Mouse (Mus musculus) stomach, postnatal 0 days (tissue): ENCODE measurements around the gene Pan2. TPM values are rescaled to one million over a fixed set of nuclear protein-coding genes. Genes with fewer than 3 reads are reported as not detected.
"Not testable (repeated sequence)": the region's sequence is repeated elsewhere in the genome, so short reads cannot be mapped to it uniquely, and the experiment has no call there.

ENCODE experiments used
- ATAC-seq: fragments of 200-750 bp; cut with Nextera tagmentation; 2 replicates; pipeline ENCODE4 v1.8.0; 2017; ENCODE audit not compliant: low FRiP score, low TSS enrichment
- DNase-seq: peaks from one replicate; pipeline ENCODE4 v3.0.0-alpha.2; 2016; ENCODE audit warnings: low spot score
- H3K27ac ChIP-seq: fragments of 300-500 bp; sonication (generic); replicated peaks from 2 replicates; pipeline ENCODE4 v1.5.1; 2014; ENCODE audit warnings: mild to moderate bottlenecking, control low read depth
- H3K27me3 ChIP-seq: fragments of 300-500 bp; sonication (generic); 2 replicates; pipeline ENCODE4 v1.6.1; 2014; ENCODE audit warnings: low read length; ENCODE audit not compliant: control insufficient read depth, insufficient read depth
- H3K36me3 ChIP-seq: fragments of 300-500 bp; sonication (generic); 2 replicates; pipeline ENCODE4 v1.6.1; 2014; ENCODE audit warnings: low read length, mixed read lengths; ENCODE audit not compliant: control insufficient read depth, insufficient read depth
- H3K4me1 ChIP-seq: fragments of 300-500 bp; sonication (generic); replicated peaks from 2 replicates; pipeline ENCODE4 v1.6.1; 2014; ENCODE audit warnings: antibody characterized with exemption; ENCODE audit not compliant: control insufficient read depth, insufficient read depth
- H3K4me2 ChIP-seq: fragments of 300-500 bp; sonication (generic); replicated peaks from 2 replicates; pipeline ENCODE4 v1.6.1; 2014; ENCODE audit warnings: low read depth, mild to moderate bottlenecking, control low read depth, moderate library complexity
- H3K4me3 ChIP-seq: fragments of 300-500 bp; sonication (generic); 2 replicates; pipeline ENCODE4 v1.5.1; 2014; ENCODE audit warnings: low read depth, low read length, control low read depth
- H3K9ac ChIP-seq: fragments of 300-500 bp; sonication (generic); 2 replicates; pipeline ENCODE4 v1.6.1; 2014; ENCODE audit warnings: mild to moderate bottlenecking, low read length, control low read depth, mixed read lengths
- H3K9me3 ChIP-seq: fragments of 300-500 bp; sonication (generic); 2 replicates; pipeline ENCODE4 v1.6.1; 2016; ENCODE audit warnings: low read length; ENCODE audit not compliant: control insufficient read depth
- CTCF ChIP-seq: IDR thresholded peaks from 2 replicates; pipeline ENCODE4 v1.5.1; 2016; ENCODE audit warnings: antibody characterized with exemption, low read depth, mild to moderate bottlenecking, moderate library complexity
- EP300 ChIP-seq: optimal IDR thresholded peaks from 2 replicates; pipeline ENCODE3; 2016; ENCODE audit warnings: antibody characterized with exemption
- WGBS: fragments of 180-500 bp; shearing (Covaris S2); extraction: QIAGEN DNeasy Blood & Tissue Kit; methylation state at CpG from one replicate; pipeline ENCODE4 v1.1.7; 2014; 5-methylcytosine and 5-hydroxymethylcytosine counted together
- polyA plus RNA-seq: library from polyadenylated mRNA; unstranded; fragments of >200 nt; fragmentation: Nextera tagmentation; extraction: Ambion mirVana; gene quantifications from 2 replicates; pipeline ENCODE4 v1.2.1, GENCODE M21; 2015

Gene Pan2
- 12.6 and 14.1 TPM in 2 replicates for polyA plus RNA-seq

DNA sequence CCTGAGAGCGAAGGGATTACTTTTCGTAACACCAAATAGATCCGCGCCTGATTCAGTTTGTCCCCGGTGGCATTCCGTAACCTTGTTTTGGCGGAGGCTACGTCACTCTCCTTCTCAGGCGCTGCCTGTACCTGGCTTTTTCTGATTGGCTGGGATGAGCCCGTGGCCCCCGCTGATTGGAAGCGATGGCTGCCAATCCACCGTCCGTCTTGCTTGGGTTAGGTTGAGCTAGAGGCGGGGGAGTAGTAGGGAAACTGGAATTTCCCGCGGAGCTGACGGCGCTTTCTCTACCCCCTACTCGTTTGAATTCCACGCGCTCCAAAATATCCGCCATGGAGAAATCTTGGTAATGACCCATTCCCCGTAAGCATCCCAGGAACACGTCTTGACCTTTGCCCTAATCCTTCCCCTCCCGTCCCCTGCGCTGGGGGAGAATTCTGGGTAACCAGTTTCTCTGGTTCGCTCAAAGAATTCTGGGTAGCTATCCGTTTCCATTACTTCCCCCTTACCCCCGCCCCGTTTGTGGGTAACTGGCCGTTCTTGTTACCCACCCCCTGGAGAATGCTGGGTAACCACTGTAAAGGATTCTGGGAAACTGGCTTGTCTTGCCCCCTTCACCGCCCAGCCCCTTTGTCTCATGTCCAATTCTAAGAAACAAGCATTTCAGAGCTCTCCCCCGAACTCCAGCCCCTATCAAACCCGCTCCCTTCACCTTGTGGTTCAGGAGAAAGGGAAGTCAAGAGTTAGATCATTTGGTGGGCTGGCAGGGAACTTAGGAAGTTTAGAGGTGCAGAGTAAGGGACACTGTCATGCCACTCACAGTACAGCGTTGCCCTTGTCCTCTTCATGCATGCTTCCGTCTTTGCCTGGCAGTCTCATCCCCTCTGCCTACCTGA, at the start of gene Pan2:
Gene Pan2, plus strand, starts transcription at position 210 of the 896 bp plus-strand sequence.
- peak within 1 kb of the TSS; percentile 84 for H3K9ac ChIP-seq
- H3K4me2 ChIP-seq = peak within 1 kb of the TSS; percentile 76
- no peaks in the 10 kb centered on the region for H3K9me3 ChIP-seq
- DNase-seq (peak; percentile 99), ATAC-seq (peak; percentile 99)
- WGBS = under 1% methylated on average over 37 of the region's 37 CpGs
- peaks cover 7% of the 10 kb centered on the region; the same call in 1 of the 2 replicates for H3K4me1 ChIP-seq
- TF ChIP-seq CTCF (no peak), EP300 (peak; percentile 97)
- peak within 1 kb of the TSS; percentile 97 for H3K27ac ChIP-seq
- no peaks in the 10 kb centered on the region for H3K27me3 ChIP-seq
- H3K4me3 ChIP-seq = peak within 1 kb of the TSS; percentile 57
- H3K36me3 ChIP-seq = peaks cover 4% of the 10 kb centered on the region; the same call in 1 of the 2 replicates

DNA sequence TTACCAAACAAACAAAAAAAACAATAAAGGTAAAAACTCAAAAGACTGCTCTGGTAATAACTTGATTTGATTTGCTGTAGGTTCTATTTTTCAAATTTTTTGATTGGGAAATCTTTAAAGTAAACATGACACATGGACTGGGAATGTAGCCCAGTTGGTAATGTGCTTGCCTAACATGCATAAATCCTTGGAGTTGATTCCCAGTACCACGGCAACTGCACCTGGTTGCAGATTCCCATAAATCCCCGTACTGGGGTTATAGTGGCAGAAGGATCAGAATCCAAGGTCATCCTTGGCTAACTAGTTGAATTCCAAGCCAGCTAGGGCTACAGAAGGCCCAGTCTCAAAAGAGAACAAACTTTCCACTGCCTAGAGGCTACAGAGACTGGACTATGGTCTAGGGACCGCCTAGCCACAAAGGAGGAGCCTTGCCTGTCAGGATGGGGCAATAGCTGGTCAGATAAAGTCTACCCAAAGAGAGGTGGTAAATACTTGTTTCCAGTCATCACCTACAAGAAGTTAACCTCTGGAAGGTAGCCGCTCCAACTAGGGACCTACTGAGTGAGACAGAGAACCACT, 49.4 kb upstream of the Pan2 start, which contains the start of gene Apon:
Gene Apon, plus strand, starts transcription at position 420 of the 579 bp plus-strand sequence.
- no peak for ATAC-seq
- no peak within 1 kb of the TSS for H3K4me2 ChIP-seq
- DNase-seq = no peak
- WGBS = 67% methylated on average over 4 of the region's 4 CpGs
- no peak for TF ChIP-seq EP300
- no peak for TF ChIP-seq CTCF
- H3K4me3 ChIP-seq = no peak within 1 kb of the TSS
- H3K9me3 ChIP-seq = no peaks in the 10 kb centered on the region
- no peak within 1 kb of the TSS for H3K9ac ChIP-seq
- H3K4me1 ChIP-seq = no peaks in the 10 kb centered on the region
- peaks cover 19% of the 10 kb centered on the region for H3K36me3 ChIP-seq
- H3K27me3 ChIP-seq = no peaks in the 10 kb centered on the region
- H3K27ac ChIP-seq = no peak within 1 kb of the TSS

DNA sequence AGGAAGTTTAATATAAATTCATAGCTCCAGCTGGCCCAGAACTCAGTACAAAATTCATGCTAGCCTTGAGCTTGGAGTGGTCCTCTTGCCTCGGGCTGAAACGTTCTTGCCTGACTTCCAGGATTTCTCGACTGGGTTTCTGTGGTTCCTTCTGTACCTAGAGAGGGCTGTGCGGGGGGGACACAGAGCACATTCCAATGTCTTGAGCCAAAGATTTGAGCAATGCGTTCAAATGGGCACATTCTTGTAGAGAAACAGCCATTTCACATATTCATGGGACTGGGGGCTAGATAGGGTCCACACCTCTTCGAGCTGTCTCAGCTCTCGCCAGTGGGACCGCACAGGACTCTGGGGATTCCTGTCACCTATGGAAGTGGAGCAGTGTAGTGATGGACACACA, 47.2 kb upstream of the Pan2 start:
- Histone ChIP-seq H3K9ac (no peak overlapping the region), H3K9me3 (no peaks in the 10 kb centered on the region), H3K27me3 (no peaks in the 10 kb centered on the region), H3K36me3 (peaks cover 6% of the 10 kb centered on the region), H3K4me3 (no peak overlapping the region), H3K4me2 (no peak overlapping the region), H3K4me1 (no peaks in the 10 kb centered on the region), H3K27ac (no peak overlapping the region)
- ATAC-seq (no peak), DNase-seq (no peak)
- TF ChIP-seq CTCF = no peak
- TF ChIP-seq EP300 = no peak
- 85% methylated on average over 8 of the region's 8 CpGs for WGBS

DNA sequence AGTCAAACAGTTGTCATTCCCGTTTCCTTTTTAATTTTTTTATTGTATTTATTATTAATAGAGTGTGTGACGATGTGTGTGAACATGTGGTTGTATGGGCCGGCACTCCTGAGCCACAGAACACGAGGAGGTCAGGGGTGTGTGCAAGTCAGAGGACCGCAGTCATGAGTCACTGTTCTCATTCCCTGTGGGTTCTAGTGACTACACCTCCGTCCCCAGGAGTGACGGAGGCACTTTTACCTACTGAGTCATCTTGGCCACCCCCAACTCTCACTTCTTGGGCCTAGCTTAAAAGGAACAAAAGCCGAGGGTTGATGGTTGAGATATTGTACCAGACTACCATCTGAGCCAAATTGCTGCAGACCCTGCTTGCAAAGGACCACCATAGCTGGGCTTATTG, 46.8 kb upstream of the Pan2 start:
- H3K9me3 ChIP-seq = no peaks in the 10 kb centered on the region
- no peak overlapping the region for H3K9ac ChIP-seq
- no peak overlapping the region for H3K27ac ChIP-seq
- no peak overlapping the region for H3K4me2 ChIP-seq
- peaks cover 6% of the 10 kb centered on the region for H3K36me3 ChIP-seq
- ATAC-seq = peak; percentile 88
- DNase-seq = no peak
- no peak overlapping the region for H3K4me3 ChIP-seq
- no peaks in the 10 kb centered on the region for H3K27me3 ChIP-seq
- WGBS = 69% methylated on average over 8 of the region's 8 CpGs
- H3K4me1 ChIP-seq = no peaks in the 10 kb centered on the region
- TF ChIP-seq EP300 (no peak), CTCF (no peak)

DNA sequence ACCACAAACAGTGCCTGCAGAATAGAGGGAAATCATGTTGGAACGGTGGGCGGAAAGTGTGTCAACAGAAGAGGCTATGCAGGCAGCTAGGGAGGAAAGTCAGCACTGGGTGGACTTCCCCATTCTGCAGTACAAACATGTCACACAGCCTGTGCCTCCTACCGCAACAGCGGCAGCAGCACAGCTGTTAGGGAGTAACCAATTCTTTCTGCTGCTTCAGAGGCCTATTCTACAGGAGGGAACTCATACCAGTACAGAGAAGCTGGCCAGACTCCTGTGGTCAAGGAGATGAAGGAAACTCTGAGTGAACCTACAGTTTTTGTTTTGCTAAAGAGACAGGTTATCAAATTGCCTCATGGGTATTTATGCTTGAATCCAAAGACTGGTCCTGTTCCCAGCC, 44.2 kb upstream of the Pan2 start:
- no peak overlapping the region for H3K4me3 ChIP-seq
- no peaks in the 10 kb centered on the region for H3K36me3 ChIP-seq
- 55% methylated on average over 4 of the region's 4 CpGs for WGBS
- no peak overlapping the region for H3K27ac ChIP-seq
- ATAC-seq (no peak), DNase-seq (no peak)
- no peak overlapping the region for H3K4me2 ChIP-seq
- H3K9ac ChIP-seq = no peak overlapping the region
- no peaks in the 10 kb centered on the region for H3K9me3 ChIP-seq
- H3K4me1 ChIP-seq = no peaks in the 10 kb centered on the region
- no peak for TF ChIP-seq EP300
- no peak for TF ChIP-seq CTCF
- H3K27me3 ChIP-seq = no peaks in the 10 kb centered on the region

DNA sequence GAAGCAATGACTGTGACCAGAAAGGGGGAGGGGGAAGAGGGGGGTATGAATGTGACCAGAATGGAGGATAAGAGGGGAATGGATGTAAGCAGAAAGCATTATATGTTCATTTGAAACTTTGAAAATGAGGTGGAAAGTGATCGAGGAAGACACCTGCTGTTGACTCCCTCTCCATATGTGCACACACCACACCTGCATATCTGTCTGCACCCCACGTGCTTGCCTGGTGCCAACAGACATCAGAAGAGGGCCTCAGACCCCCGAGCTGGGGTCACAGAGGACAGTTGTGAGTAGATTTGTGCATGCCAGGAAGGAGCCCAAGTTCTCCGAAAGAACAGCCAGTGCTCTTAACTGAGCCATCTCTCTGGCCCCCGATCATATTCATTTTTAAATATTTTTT, 43.2 kb upstream of the Pan2 start:
- Histone ChIP-seq H3K36me3 (no peaks in the 10 kb centered on the region), H3K9me3 (no peaks in the 10 kb centered on the region), H3K4me3 (no peak overlapping the region), H3K27ac (no peak overlapping the region), H3K27me3 (no peaks in the 10 kb centered on the region), H3K9ac (no peak overlapping the region), H3K4me2 (no peak overlapping the region), H3K4me1 (no peaks in the 10 kb centered on the region)
- DNase-seq = no peak
- 83% methylated on average over 5 of the region's 5 CpGs for WGBS
- TF ChIP-seq EP300 (no peak), CTCF (no peak)
- no peak for ATAC-seq

DNA sequence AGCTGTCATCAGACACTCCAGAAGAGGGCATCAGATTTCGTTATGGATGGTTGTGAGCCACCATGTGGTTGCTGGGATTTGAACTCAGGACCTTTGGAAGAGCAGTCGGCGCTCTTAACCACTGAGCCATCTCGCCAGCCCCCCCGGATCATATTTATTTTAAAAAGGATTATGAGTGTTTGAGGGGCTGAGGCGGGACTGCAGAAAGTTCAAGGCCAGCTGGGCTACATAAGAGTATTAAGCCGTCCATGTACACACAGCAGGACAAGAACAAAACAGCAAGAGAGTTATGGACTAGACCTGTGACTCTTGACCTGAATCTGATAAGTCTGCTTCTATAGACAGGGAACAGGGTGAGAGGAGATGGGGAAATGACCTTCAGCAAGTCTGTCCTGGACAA, 42.8 kb upstream of the Pan2 start:
- WGBS = 48% methylated on average over 7 of the region's 7 CpGs
- not testable (repeated sequence) for H3K4me3 ChIP-seq, H3K27ac ChIP-seq, H3K27me3 ChIP-seq, H3K36me3 ChIP-seq, H3K4me2 ChIP-seq, H3K4me1 ChIP-seq, DNase-seq, H3K9ac ChIP-seq, ATAC-seq, H3K9me3 ChIP-seq
